11 mouse cellular contexts compared by ENCODE assay signal in genomic region chr19:44755378-44755692, GRCm38 (mm10). TPM values are rescaled to one million over a fixed set of nuclear protein-coding genes. Genes with fewer than 3 reads are reported as not detected.
A peak's percentile ranks its signal among the peaks of the same experiment; 100 is the strongest.
DNase-seq lines count a peak whose midpoint lies in the region; ATAC-seq and TF ChIP-seq lines count a peak whose summit lies in the region.
"Had no signal": no experiment of that assay in that cellular context is flagged by ENCODE, and none has a peak within 500 bp of the region (broad histone marks: within the 10 kb centered on the region; RNA-seq: fewer than 3 reads in every experiment).

No protein-coding gene starts in this region.

- H3K27ac ChIP-seq in heart, embryonic 12.5 days (ENCODE audit: poor library complexity, severe bottlenecking), result no peak overlapping the region
- no peak overlapping the region for H3K27ac ChIP-seq in ES-E14 (ENCODE audit: insufficient read depth, low read depth, low read length, poor library complexity, severe bottlenecking)
- no peak overlapping the region for H3K27ac ChIP-seq in heart, embryonic 16.5 days (ENCODE audit: low read length)
- no peak overlapping the region for H3K27ac ChIP-seq in midbrain, embryonic 11.5 days (ENCODE audit: low read depth, low read length)
- H3K27ac ChIP-seq in left cerebral cortex, adult 2 months, result no peak overlapping the region

- peak overlapping the region; percentile 82 for H3K4me2 ChIP-seq in heart, embryonic 12.5 days
- peak overlapping the region; percentile 73 for H3K4me2 ChIP-seq in heart, embryonic 16.5 days (ENCODE audit: low read depth, low read length)
- H3K4me2 ChIP-seq in midbrain, embryonic 11.5 days, result peak overlapping the region; percentile 82; the same call in 1 of the 2 replicates

- in situ Hi-C loops in ES-E14 (cut with MboI; ENCODE audit: low sequenced_read_pairs in 2 of 2, unreplicated experiment in 2 of 2), result loop anchor here (5.0 to 10.0 kb wide), 2 partner anchors 1151 to 1153 kb away; no protein-coding TSS in a partner anchor

- peak overlapping the region; percentile 49 for H3K4me3 ChIP-seq in heart, embryonic 12.5 days
- peak overlapping the region; percentile 28 to 45; a peak in 2 of 4 replicates for H3K4me3 ChIP-seq in ES-E14 (ENCODE audit: insufficient read depth in 1 of 2, low read depth in 1 of 2, low read length in 2 of 2, poor library complexity in 1 of 2, severe bottlenecking in 1 of 2)
- peak overlapping the region; percentile 55 for H3K4me3 ChIP-seq in heart, embryonic 16.5 days (ENCODE audit: low read length)
- peak overlapping the region; percentile 32; the same call in 1 of the 2 replicates for H3K4me3 ChIP-seq in midbrain, embryonic 11.5 days (ENCODE audit: low read depth, low read length)
- H3K4me3 ChIP-seq in left cerebral cortex, adult 2 months, result no peak overlapping the region

- no peak overlapping the region for H3K9ac ChIP-seq in heart, embryonic 12.5 days
- no peak overlapping the region for H3K9ac ChIP-seq in ES-E14 (ENCODE audit: insufficient read depth, low read depth, low read length, poor library complexity, severe bottlenecking)
- H3K9ac ChIP-seq in heart, embryonic 16.5 days (ENCODE audit: low read length), result no peak overlapping the region
- H3K9ac ChIP-seq in midbrain, embryonic 11.5 days (ENCODE audit: low read length), result no peak overlapping the region

- 1% methylated on average over 13 of the region's 13 CpGs for WGBS in heart, embryonic 12.5 days
- WGBS in heart, embryonic 16.5 days, result under 1% methylated on average over 13 of the region's 13 CpGs
- WGBS in midbrain, embryonic 11.5 days, result under 1% methylated on average over 13 of the region's 13 CpGs

- no peaks in the 10 kb centered on the region for H3K36me3 ChIP-seq in heart, embryonic 12.5 days
- H3K36me3 ChIP-seq in ES-E14 (ENCODE audit: control insufficient read depth, insufficient read depth, low read length, poor library complexity, severe bottlenecking), result no peaks in the 10 kb centered on the region
- H3K36me3 ChIP-seq in heart, embryonic 16.5 days (ENCODE audit: control insufficient read depth, insufficient read depth), result no peaks in the 10 kb centered on the region
- H3K36me3 ChIP-seq in midbrain, embryonic 11.5 days (ENCODE audit: control insufficient read depth, insufficient read depth, low read length), result no peaks in the 10 kb centered on the region

- TF ChIP-seq CTCF in left cerebral cortex, adult 2 months (IDR thresholded peaks at IDR 0.05), result no peak

- no peaks in the 10 kb centered on the region for H3K9me3 ChIP-seq in heart, embryonic 12.5 days (replicated peaks)
- no peaks in the 10 kb centered on the region for H3K9me3 ChIP-seq in ES-E14 (ENCODE audit: control insufficient read depth, insufficient read depth, low read depth, low read length)
- no peaks in the 10 kb centered on the region for H3K9me3 ChIP-seq in heart, embryonic 16.5 days (replicated peaks; ENCODE audit: control insufficient read depth, low read length)
- H3K9me3 ChIP-seq in midbrain, embryonic 11.5 days (ENCODE audit: control insufficient read depth, low read length), result no peaks in the 10 kb centered on the region

- intact Hi-C loops in left cerebral cortex, adult 2 months (cut with DNase I), result loop anchor here (1.0 to 5.0 kb wide), 3 partner anchors 173 to 1143 kb away; partner anchors contain the start of gene Nkx2-3

- H3K4me1 ChIP-seq in heart, embryonic 12.5 days (replicated peaks), result peaks cover 39% of the 10 kb centered on the region
- H3K4me1 ChIP-seq in ES-E14 (ENCODE audit: control insufficient read depth in 2 of 2, insufficient read depth in 2 of 2, low read length in 2 of 2, poor library complexity in 1 of 2), result peaks cover 0 to 6% of the 10 kb centered on the region in 2 experiments; a peak in 1 of 4 replicates
- peaks cover 20% of the 10 kb centered on the region for H3K4me1 ChIP-seq in heart, embryonic 16.5 days (ENCODE audit: control insufficient read depth, insufficient read depth, low read length)
- peaks cover 37% of the 10 kb centered on the region for H3K4me1 ChIP-seq in midbrain, embryonic 11.5 days (ENCODE audit: control insufficient read depth, insufficient read depth, low read length)

- no peak for DNase-seq in heart, adult 8-10 months (ENCODE audit: low spot score)
- no peak for DNase-seq in ES-E14 (ENCODE audit: low read depth, low spot score)
- no peak for DNase-seq in midbrain, embryonic 11.5 days (ENCODE audit: low spot score, missing footprints)
- DNase-seq in right cerebral cortex, postnatal 25 days, result no peak
- DNase-seq in left cerebral cortex, adult 2 months (ENCODE audit: extremely low spot score in 1 of 2, low spot score in 2 of 2), result no peak
- DNase-seq: cerebellum, adult 9-11 months had no signal

- no peak for ATAC-seq in heart, embryonic 12.5 days (ENCODE audit: insufficient number of reproducible peaks, low FRiP score)
- no peak for ATAC-seq in heart, embryonic 16.5 days (replicated peaks; ENCODE audit: extremely low read depth, insufficient read depth, low FRiP score)
- no peak for ATAC-seq in midbrain, embryonic 11.5 days (ENCODE audit: low FRiP score)
- ATAC-seq in inflammation-experienced regulatory T-cells, adult 6 months, result no peak
- ATAC-seq: CD4-positive, CD25-positive, alpha-beta regulatory T cell, adult 4 months had no signal

- H3K27me3 ChIP-seq in heart, embryonic 12.5 days (replicated peaks), result peaks cover 91% of the 10 kb centered on the region
- peaks cover 87% of the 10 kb centered on the region for H3K27me3 ChIP-seq in heart, embryonic 16.5 days (ENCODE audit: control insufficient read depth, insufficient read depth, low read length)
- H3K27me3 ChIP-seq in midbrain, embryonic 11.5 days (ENCODE audit: control insufficient read depth, insufficient read depth, low read length), result peaks cover 96% of the 10 kb centered on the region

TF ChIP-seq in ES-E14, 5 proteins besides CTCF, POLR2A, EP300 and RAD21:
- TF ChIP-seq ZC3H11A (IDR thresholded peaks at IDR 0.05; ENCODE audit: borderline replicate concordance, low read depth, low read length) (no peak), CHD2 (IDR thresholded peaks at IDR 0.05; ENCODE audit: low read depth, low read length) (no peak), ZNF384 (IDR thresholded peaks at IDR 0.05; ENCODE audit: low read depth, low read length) (no peak), MAFK (IDR thresholded peaks at IDR 0.05; ENCODE audit: insufficient read depth, low read depth, low read length) (no peak), HCFC1 (IDR thresholded peaks at IDR 0.05; ENCODE audit: borderline replicate concordance, insufficient read depth, low read length) (no peak)

RNA-seq across cellular contexts. Expression of gene Pax2, which starts 0.5 kb away (rescaled TPM):
- polyA plus RNA-seq in heart, embryonic 12.5 days (2016; fragmentation: Nextera tagmentation; extraction: Ambion mirVana), result not detected in 2 replicates
- total RNA-seq in heart, adult 8-10 months (2022), result not detected
- 0.11 TPM in 1 of 2 replicates, not detected in the other for total RNA-seq in ES-E14 (2012; rRNA removed)
- not detected in 2 replicates for polyA plus RNA-seq in heart, embryonic 16.5 days (2015; fragmentation: Nextera tagmentation; extraction: Ambion mirVana)
- 0.34 and 0.57 TPM in 2 replicates for polyA plus RNA-seq in midbrain, embryonic 11.5 days (2014; fragmentation: Nextera tagmentation; extraction: Ambion mirVana)
- not detected for polyA plus RNA-seq in inflammation-experienced regulatory T-cells, adult 6 months (2017; shearing (Covaris generic))
- total RNA-seq in left cerebral cortex, adult 2 months (2021), result under 1 TPM; 0.14 to 0.28 TPM
- total RNA-seq: gastrocnemius, adult 8-10 months had no signal
